Mouse (Mus musculus) frontal cortex, postnatal 36 days (tissue): ENCODE results near the gene Tbc1d1.

Experiments
- DNase-seq, 2 experiments: peaks; one replicate each; pipeline ENCODE4 v3.0.0; 2022; ENCODE audit warnings: low spot score in 2 of 2

Tbc1d1 gene

GRCm38 (mm10) chr5:64206875-64207274 is 50.8 kb downstream of the Tbc1d1 start:
- no peak for DNase-seq

GRCm38 (mm10) chr5:64207800-64208199 is 51.7 kb downstream of the Tbc1d1 start:
- DNase-seq: no peak

GRCm38 (mm10) chr5:64210817-64211216 is 54.7 kb downstream of the Tbc1d1 start:
- no peak for DNase-seq

GRCm38 (mm10) chr5:64211284-64211683 is 55.2 kb downstream of the Tbc1d1 start:
- no peak for DNase-seq

GRCm38 (mm10) chr5:64212206-64212605 is 56.1 kb downstream of the Tbc1d1 start:
- DNase-seq: no peak

GRCm38 (mm10) chr5:64212619-64213018 is 56.5 kb downstream of the Tbc1d1 start:
- DNase-seq: no peak

DNA sequence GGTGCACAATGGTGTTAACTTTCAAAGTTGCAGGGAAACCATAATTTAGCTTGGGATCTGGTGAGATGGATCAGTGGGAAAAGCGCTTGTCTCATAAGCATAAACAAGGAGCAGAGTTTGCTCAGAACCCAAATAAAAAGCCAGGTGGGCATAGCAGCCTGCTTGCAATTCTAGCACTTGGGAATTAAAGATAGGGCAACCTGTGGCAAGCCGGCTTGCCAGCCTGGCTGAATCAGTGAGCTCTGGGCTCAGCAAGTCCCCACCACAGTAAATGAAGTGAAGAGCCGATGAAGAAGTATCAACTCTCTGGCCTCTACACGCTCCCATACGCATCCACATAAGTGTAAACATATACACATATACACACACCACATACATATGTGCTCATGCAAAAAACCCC is 59.7 kb downstream of the Tbc1d1 start:
- DNase-seq: no peak

GRCm38 (mm10) chr5:64216326-64216725 is 60.2 kb downstream of the Tbc1d1 start:
- no peak for DNase-seq

- no peak for DNase-seq
Measured at GRCm38 (mm10) chr5:64217256-64217655, 61.2 kb downstream of the Tbc1d1 start.

- no peak for DNase-seq
Measured at GRCm38 (mm10) chr5:64217816-64218602, 61.9 kb downstream of the Tbc1d1 start.

GRCm38 (mm10) chr5:64218603-64218999 is 62.5 kb downstream of the Tbc1d1 start:
- no peak for DNase-seq

- no peak for DNase-seq
Measured at GRCm38 (mm10) chr5:64220776-64221175, 64.7 kb downstream of the Tbc1d1 start.

GRCm38 (mm10) chr5:64224735-64225425 is 68.8 kb downstream of the Tbc1d1 start:
- peak; percentile 26 to 51 for DNase-seq

DNA sequence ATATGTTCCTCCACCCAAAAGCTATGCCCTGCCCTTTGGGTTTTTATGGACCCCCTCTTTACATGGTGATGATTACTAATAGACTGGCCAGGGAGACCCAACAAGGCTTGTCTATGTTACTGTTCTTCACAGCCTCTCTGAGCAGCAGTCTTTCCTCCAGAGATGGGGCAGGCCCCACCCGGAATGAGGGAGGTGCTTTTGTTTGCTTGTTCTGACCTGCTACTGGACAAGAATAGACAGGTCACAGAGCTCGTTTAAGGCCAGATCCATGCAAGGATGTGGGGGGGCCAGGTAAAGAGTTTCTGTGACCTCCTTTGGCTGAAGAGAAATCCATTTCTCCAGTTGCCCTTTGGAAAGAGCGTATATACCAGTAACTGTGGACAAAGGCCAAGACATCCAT is 72.1 kb downstream of the Tbc1d1 start:
- DNase-seq: no peak

- DNase-seq: no peak
Measured at GRCm38 (mm10) chr5:64229336-64229866, 73.3 kb downstream of the Tbc1d1 start.

DNA sequence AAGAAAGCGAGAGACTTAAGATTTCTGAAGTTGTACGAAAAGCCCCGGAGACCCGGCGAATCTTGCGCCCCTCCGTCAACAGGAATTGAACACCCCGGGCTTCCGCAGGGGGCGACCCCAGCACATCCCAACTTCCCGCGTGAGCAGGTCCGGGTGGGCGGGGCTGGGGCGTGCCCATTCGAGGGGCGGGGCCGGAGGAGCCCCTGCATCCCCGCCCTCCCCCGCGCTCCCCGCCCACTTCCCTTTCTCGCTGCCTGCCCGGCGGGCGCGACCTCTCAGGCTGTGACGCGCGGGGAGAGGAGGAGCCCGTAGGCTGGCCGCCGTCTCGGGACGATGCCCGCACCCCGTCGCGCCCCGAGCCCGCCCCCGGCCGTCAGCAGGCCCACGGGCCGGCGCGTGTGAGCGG is 74.0 kb downstream of the Tbc1d1 start:
- peak; percentile 56 to 60 for DNase-seq

DNA sequence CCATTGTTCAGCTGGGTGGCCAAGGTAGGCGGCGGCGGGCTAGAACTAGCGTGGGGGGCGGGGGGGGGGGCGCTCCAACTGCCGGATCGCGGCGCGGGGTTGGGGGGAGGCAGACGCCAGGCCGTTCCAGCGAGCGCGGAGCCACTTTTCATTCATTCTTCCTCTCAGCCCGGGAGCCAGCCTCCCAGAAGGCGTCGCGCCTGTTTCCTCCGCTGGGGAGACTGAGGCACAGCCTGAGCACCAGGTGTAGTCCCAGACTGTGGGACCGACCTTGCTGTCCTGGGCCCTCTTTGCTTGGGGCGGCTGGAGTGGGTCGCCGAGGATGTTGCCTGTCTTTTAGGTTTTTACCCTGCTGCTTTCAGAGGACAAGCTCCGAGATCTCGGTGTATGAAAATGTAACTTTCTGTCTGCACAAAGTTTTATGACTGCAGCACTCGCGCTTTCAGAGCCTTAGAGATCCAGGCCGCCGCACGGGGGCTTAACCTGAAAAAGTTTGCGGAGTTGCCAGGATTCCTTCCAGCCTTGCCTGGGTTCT is 74.5 kb downstream of the Tbc1d1 start:
- DNase-seq: no peak

GRCm38 (mm10) chr5:64232872-64233271 is 76.8 kb downstream of the Tbc1d1 start:
- DNase-seq: no peak

GRCm38 (mm10) chr5:64234269-64234985 is 78.3 kb downstream of the Tbc1d1 start:
- DNase-seq: no peak

DNA sequence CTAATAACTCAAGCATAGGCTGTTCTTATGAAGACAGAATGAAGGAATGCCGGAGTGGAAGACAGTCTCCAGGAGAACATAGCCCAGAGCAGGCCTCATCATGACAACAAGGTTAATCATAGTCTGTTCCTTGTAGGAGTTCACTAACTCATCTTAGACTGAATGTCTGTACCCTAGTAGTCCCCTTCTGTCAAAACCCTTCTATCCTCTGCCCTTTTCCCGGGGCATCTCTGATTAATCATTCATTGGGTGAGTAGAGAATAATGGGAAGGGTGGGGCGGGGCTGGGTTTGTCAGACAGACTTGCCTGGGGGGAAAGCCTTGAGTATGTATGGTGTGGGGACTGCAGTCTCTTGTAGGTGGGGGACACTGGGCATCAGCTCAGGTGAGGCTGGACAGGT is 79.1 kb downstream of the Tbc1d1 start:
- no peak for DNase-seq

GRCm38 (mm10) chr5:64236561-64236960 is 80.5 kb downstream of the Tbc1d1 start:
- DNase-seq: no peak

- no peak for DNase-seq
Measured at GRCm38 (mm10) chr5:64237263-64237662, 81.2 kb downstream of the Tbc1d1 start.
